Mouse (Mus musculus): Measurements from ENCODE around the gene Rbfox3.

GRCm38 (mm10) chr11:118881786-118882495 is 29.5 kb downstream of the Rbfox3 start:
- no peak for TF ChIP-seq CTCF (IDR thresholded peaks at IDR 0.05; ENCODE audit: extremely low read depth, insufficient read depth, insufficient read length, insufficient replicate concordance)
- TF ChIP-seq POLR2A (IDR thresholded peaks at IDR 0.05; ENCODE audit: low read depth, low read length): no peak
